Mouse (Mus musculus) lung, adult 2 months (tissue): ENCODE measurements around the gene Wdr20.

Experiments
- CTCF ChIP-seq: fragments of 200-500 bp; IDR thresholded peaks from 2 replicates; pipeline ENCODE4 v1.5.1; 2011; ENCODE audit warnings: mild to moderate bottlenecking, low read length, control low read depth; ENCODE audit not compliant: insufficient read depth
- POLR2A ChIP-seq: fragments of 200-500 bp; IDR thresholded peaks from 2 replicates; pipeline ENCODE4 v1.6.1; 2011; ENCODE audit warnings: low read depth, mild to moderate bottlenecking, control low read depth, low read length, borderline replicate concordance; ENCODE audit errors: extremely low read depth

GRCm38 (mm10) chr12:110714215-110714614 lies 23.5 kb upstream of the Wdr20 start:
- no peak for TF ChIP-seq POLR2A
- no peak for TF ChIP-seq CTCF
